Mouse (Mus musculus) splenic B cell, adult 2 months (primary cell): ENCODE measurements at regions not wholly inside any gene's neighbourhood (a gene's known extent, or its start where the extent isn't known, plus 50 kb on each side); places are given as distances from the start of the nearest gene placed in this dataset.
"Not testable (repeated sequence)": the region's sequence is repeated elsewhere in the genome, so short reads cannot be mapped to it uniquely, and the experiment has no call there.

Source experiments
- DNase-seq: peaks from one replicate; pipeline ENCODE4 v3.0.0-alpha.2; 2011; ENCODE audit warnings: low read depth, low spot score
- H3K27me3 ChIP-seq: 2 replicates; pipeline ENCODE4 v1.6.1; 2012; ENCODE audit warnings: mild to moderate bottlenecking, low read length, moderate library complexity, mixed read lengths; ENCODE audit not compliant: control insufficient read depth, poor library complexity, insufficient read depth, severe bottlenecking
- H3K36me3 ChIP-seq: 2 replicates; pipeline ENCODE4 v1.6.1; 2012; ENCODE audit warnings: mild to moderate bottlenecking, low read length, moderate library complexity, mixed read lengths; ENCODE audit not compliant: control insufficient read depth, poor library complexity, insufficient read depth, severe bottlenecking

DNA sequence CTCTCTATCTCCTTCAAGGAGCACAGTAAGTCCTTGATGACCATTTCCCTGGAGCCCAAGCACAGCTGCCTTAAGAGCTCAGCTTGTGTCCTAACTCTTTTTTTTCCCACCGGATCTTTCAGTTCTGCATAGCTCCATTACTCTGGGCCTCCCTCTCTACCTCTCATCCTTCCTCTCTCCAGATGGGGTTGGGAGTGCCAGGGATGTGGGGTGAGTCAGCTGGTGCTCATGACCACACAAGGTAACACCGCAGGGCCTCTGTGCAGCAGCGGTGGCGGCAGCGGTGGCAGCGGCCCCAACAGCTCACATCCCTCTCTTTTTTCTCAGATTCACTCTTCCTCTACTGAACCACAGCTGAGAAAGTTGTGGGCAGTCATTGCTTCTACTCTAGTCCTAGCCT, 126.6 kb upstream of the Klf4 start:
- no peaks in the 10 kb centered on the region for H3K36me3 ChIP-seq
- H3K27me3 ChIP-seq = no peaks in the 10 kb centered on the region
- DNase-seq = no peak

DNA sequence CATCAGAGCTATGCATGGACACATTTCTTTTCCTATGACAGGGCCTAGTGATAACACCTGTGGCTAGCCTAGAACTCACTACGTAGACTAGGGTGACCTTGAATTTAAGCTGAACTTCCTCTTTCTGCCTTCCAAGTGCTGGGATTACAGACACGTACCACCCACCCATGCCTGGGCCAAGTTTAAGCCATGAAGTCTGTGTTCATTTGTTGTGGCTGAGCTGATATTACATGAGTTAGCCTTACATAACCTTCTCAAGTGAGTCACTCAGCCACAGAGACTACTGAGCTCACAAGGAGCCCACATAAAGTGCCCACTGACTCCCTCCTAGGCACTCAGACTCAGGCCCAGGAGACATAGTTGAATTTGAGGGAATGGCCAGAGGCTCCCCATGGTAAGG, 123.1 kb upstream of the Klf4 start:
- DNase-seq = no peak
- Histone ChIP-seq H3K36me3 (no peaks in the 10 kb centered on the region), H3K27me3 (no peaks in the 10 kb centered on the region)

DNA sequence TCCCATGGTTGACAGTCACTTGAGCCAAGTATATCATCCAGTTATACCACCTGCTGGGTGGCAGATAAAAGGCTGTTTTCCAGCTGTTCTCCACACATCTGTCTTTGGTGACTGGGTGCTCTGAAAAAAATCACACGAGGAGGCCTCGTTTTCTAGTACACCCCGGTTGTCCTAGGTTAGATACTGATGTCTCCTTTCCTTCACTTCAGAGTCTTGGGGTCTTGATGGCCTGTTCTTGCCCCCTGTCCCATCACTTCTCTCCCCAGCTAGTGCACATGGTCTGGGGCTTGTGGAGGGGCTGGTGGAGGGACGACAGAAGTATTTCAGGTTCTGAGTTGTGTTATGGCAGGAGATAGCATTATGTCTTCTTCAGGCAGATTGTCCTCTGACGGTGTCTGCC, 120.4 kb upstream of the Klf4 start:
- no peaks in the 10 kb centered on the region for H3K27me3 ChIP-seq
- DNase-seq = no peak

DNA sequence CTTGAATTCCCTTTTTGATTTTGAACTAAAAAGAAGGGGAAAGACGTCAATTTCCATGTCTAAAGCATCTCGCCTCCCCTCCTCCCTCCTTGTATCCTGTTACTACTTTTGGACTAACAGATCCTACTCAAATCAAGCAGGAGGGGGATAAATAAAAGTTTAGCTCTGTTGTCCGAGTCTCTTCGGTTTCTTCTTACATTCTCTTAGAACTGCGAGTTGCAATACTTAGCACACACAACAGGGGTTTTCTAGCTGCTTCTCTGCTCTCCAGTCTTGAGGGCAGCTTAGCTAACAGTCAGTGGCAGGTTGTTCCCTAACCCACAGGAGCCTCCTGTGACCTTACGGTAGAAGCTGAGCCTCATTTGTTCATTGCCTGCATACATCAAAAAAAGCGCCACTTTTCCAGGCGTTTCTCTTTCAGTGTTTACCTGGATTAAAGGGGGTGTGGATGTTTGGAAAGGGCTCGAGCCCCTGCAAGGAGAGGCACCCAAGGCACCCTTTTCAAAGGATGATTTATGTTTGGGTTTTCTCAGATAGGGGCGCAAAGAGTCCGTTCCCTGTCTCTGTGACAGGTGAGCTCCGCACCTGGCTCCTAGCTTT, 119.6 kb upstream of the Klf4 start:
- no peaks in the 10 kb centered on the region for H3K27me3 ChIP-seq
- peak; percentile 50 for DNase-seq
- H3K36me3 ChIP-seq = no peaks in the 10 kb centered on the region

More for the DNA sequence above, 120.4 kb upstream of the Klf4 start:
- no peaks in the 10 kb centered on the region for H3K36me3 ChIP-seq

DNA sequence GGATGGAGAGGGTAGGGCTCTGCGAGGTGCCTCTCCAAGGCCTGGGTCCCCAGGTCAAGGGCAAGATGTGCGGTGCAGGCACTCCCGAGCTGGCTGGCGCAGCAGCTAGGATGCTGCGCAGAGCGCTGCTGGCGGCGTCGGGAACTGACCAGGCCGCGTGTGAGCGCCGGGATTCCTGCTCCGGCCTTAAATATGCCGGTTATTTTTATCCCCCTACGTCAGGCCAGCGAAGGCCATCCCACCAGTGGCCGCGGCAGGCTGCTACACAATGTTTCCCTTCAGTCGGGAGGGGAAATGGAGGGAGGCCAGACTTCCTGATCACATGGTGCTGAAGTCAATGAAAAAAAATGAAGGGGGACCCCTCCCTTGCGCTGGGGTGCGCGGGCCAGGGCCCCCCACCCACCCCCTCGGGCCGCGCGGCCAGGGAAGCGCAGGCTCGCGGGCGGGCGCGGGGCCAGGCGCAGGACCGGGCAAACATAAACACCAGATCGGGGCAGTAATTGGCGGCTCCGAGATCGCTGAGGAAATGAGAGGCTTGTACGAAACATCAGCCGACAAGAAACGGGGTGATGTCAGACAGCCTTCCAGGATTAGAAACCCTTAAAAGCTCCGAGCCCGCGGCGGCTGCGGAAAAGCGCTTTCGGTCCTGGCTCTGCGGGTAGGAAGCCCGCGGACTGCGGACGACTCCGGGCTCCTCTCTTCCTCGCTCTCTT, 118.9 kb upstream of the Klf4 start:
- Histone ChIP-seq H3K27me3 (no peaks in the 10 kb centered on the region), H3K36me3 (no peaks in the 10 kb centered on the region)
- peak; percentile 68 for DNase-seq

DNA sequence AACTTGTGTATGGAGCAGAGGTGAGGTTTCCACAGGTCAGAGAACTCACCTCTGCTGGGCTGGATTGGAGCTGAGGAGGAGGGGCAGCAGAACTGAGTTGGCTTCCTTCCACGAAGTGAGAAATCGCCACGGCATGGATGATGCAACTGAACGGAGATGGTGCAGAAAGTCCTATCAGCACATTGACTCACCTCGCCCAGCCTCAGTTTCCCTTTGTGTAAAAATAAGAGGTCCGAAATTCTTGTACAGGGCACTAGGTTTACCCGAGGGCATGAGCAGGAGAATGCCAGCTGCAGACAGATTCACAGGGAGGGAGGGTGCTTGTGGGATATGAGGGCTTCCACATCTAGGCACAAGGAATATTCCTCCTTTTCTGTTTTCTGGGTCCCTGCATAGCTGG, 117.9 kb upstream of the Klf4 start:
- H3K36me3 ChIP-seq = no peaks in the 10 kb centered on the region

DNA sequence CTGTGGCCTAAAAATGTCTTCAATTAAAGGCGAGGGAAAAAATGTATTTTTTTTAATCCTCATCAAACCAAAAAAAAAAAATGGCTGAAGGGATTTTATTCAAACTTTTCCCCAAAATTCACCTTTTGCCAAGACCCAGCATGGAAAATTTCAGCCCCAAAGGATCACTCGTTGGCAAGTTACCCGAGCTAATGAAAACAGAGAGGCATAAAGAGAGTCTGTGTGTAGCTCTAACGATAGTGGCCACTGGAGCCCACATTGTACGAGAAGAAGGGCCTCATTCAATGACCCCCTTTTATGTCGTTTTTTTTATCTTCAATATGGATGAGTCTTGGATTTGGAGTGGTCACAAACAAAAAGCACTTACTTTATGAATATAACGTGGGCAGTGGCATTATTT, 116.1 kb upstream of the Klf4 start:
- Histone ChIP-seq H3K36me3 (no peaks in the 10 kb centered on the region), H3K27me3 (no peaks in the 10 kb centered on the region)
- no peak for DNase-seq

More for the DNA sequence above, 117.9 kb upstream of the Klf4 start:
- no peaks in the 10 kb centered on the region for H3K27me3 ChIP-seq
- DNase-seq = no peak

DNA sequence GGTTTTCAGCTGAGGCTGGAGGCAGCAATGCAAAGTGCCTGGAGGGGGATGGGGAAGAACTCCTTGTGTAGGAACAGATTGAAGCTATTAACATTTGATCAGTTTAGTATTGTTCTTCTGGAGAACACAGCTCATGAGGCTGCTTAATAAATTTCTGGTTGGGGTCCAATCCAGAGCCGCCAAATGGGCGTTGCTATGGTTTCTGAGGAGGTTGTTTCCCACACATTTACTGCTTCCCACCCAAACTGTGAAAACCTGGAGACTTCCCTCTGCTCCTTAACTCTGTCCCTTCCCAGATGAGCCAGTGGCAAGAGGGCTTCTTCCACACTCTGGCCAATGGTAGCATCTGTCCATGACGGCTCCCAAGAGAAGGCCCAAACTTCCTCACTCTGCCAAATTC, 113.2 kb upstream of the Klf4 start:
- no peak for DNase-seq
- no peaks in the 10 kb centered on the region for H3K27me3 ChIP-seq
- no peaks in the 10 kb centered on the region for H3K36me3 ChIP-seq

DNA sequence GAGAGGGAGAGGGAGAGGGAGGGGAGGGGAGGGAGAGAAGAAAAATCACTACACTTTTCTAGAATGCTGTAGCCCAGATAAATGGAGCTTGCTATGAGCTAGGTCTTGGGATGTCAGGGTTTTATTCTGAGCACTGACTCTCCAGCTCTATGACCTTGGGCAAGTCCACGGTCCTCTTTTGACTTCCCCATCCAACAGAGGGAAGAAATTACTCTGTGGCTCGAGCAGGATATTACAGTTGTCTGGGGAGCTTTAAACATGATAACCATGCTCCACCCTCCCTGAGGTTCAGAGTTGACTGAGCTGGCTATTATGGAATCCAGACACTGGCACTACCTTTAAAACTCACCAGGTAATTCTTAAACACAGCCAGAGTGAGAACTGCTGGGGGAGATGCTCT, 112.6 kb upstream of the Klf4 start:
- H3K27me3 ChIP-seq = no peaks in the 10 kb centered on the region
- H3K36me3 ChIP-seq = no peaks in the 10 kb centered on the region
- no peak for DNase-seq

DNA sequence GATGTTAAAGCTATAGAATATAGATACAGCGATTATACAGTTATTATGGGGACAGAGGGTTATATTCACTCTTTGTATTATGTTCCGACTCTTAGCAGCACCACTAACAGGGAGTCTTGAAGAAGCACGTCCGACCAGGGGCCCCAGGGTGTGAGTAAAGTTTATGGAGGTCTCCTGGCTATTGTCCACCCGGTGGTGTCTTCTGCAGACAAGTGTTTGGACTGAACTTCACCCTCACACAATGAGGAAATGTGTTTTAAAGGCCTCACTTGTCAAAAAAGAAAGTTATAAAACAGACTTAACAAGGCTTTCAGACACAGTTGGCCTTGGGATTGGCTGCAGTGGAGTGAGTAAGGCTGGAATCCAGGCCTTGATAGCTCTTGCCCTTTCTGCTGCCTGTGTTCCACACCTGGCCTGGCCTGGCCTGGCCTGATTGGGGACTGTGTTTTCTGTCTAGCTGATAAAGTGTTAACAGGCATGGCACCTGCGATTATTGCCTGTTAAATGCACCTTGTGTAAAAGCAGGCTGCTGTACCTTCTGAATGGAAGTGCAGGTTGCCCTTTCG, 102.8 kb upstream of the Klf4 start:
- Histone ChIP-seq H3K36me3 (no peaks in the 10 kb centered on the region), H3K27me3 (no peaks in the 10 kb centered on the region)
- DNase-seq = no peak

DNA sequence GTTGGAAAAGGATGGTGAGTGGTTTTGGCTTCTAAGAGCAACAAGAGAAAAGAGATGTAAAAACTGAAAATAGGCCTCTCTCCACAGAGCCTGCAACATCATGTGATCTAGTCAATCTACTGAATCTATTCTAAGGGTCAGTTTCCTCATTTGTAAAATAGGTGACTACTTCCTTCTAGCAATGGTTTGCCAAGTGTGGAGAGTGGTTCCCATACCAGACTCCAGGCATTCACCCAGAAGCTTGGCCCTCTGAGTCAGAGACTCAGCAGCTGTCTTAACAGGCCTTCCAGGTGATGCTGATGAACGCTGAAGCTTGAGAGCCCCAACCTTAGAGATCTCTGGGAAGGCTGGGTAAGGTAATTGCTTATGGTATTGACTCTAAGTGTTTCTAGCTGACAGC, 98.9 kb upstream of the Klf4 start:
- H3K36me3 ChIP-seq = no peaks in the 10 kb centered on the region
- H3K27me3 ChIP-seq = no peaks in the 10 kb centered on the region
- peak; percentile 14 for DNase-seq

DNA sequence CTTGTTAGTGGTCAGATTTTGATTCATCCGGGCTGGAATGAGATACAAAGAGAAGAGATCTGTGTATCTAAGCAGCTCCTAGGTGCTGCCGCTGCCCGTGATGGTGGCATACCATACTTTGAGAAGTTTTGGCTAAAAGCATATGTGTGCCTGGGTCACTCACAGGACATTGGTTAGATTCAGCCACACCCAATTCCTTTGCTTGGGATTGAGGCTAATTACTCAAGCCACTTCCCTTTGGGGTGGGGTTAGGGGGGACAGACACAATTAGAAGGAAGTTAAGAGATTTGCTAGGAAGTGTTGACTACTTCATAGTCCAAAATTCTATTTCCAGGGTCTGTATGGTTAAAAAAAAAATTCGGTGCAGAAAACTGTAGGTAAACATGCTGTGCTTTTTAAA, 97.9 kb upstream of the Klf4 start:
- H3K36me3 ChIP-seq, DNase-seq, H3K27me3 ChIP-seq: not testable (repeated sequence)

DNA sequence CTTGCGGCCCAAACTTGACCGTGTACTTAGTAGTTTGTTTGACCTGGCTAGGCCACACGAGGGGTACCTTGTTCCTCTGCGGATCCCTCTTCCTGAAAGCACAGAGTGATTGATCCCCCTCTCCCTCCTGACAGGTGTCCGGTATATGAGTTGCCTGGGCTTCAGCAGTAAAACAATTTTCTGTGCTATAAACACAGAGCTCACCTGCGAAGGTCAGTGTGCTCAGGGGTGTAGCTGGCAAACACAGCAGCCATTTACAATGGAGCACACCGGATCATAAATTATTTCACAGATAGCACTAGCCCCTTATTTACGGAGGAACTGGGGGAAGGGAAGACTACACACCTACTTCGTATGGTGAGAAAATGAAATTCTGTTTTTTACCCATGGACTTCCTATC, 92.5 kb upstream of the Klf4 start:
- Histone ChIP-seq H3K36me3 (no peaks in the 10 kb centered on the region), H3K27me3 (no peaks in the 10 kb centered on the region)
- no peak for DNase-seq

DNA sequence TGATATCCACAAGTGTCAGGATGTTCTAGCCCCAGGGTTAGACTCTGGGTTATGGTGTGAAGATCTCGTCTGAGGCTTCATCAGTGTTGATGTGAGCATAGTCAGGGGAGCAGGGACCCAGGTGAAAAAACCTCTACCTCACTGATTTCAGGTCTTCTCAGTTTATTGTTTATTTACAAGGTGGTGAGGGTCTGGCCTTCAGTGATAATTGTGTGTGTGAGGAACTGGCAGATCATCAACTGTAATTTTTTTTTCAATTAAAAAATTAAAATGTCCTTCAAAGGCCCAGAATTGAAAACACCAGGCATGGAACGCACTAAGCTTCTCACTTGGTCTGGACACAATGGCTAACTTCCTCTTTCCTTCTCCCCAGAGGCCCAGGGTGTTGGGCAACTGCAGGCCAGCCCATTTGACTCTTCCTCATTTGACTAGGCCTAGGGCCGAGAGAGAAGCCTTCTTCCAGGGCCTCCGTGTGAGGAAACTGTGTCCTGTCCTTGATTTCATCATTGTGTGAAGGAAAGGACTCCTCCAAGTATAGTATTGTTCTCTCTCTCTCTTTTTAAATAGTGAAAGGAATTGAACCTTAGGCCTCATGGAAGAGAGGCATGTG, 91.0 kb upstream of the Klf4 start:
- DNase-seq = peak; percentile 63
- Histone ChIP-seq H3K36me3 (no peaks in the 10 kb centered on the region), H3K27me3 (no peaks in the 10 kb centered on the region)

DNA sequence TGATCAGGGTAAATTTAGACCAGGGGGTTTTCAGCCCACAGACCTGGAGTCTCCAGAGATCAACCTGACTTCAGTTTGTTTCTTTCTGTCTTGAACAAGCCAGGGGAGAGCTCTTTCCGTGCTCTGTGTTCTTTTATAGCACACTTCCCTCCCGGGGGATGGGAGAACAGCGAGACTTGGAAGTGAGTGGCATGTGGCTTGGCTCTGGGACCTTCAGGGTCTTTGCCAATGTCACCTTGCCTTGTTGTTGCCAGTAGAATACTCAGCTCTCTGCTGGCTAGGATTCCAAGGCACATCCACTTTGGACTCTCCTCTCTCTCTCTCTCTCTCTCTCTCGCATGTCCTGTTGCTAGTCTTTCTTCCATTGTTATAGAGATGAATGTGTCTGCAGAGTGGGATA, 90.4 kb upstream of the Klf4 start:
- DNase-seq = no peak
- H3K36me3 ChIP-seq = no peaks in the 10 kb centered on the region
- H3K27me3 ChIP-seq = no peaks in the 10 kb centered on the region
